Mouse (Mus musculus): ENCODE measurements around the gene Stk26. TPM values are rescaled to one million over a fixed set of nuclear protein-coding genes. Genes with fewer than 3 reads are reported as not detected.

Gene Stk26
- polyA plus RNA-seq, 1 experiment = 3.7 TPM

DNA sequence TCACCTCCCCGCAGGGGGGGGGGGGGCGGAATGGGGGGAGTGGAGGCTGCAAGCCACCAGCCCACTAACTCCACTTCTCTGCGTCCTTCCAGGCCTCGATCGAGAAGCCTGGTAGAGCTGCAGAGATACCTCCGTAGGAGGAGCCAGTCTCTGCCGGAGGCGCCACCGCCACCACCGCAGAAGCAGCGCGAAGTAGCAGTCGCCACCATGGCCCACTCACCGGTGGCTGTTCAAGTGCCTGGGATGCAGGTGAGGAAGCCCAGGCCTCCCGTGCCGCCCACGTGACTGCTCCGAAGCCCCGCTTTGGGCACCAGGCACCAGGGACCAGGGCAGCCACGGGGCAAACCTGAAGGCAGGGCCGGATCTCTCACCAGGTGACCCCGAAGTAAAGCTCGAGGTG is 740 bp downstream of the Stk26 start:
- TF ChIP-seq GATA1 (IDR thresholded peaks at IDR 0.05; ENCODE audit: borderline replicate concordance, low read length) = no peak
- TF ChIP-seq FLI1 (IDR thresholded peaks at IDR 0.05; ENCODE audit: low read length) = no peak

DNA sequence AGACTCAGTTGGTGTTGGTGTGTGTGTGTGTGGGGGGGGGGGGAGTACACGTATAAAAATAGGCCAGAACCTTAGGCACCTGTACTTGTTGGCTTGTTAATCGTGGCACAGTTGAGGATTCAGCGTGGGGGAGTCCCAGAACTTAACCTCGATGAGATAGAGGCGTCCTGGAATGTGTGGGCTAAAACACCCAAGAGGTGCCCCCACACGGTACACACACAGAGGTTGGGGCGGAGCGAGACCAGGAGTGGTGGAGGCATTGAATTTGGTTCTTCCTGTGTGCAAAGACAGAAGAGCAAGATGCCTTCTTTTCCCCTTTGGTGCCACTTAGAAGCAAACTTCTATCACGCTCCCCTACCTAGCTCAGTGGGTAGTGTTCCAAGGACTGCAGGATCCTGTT is 1.2 kb downstream of the Stk26 start:
- Histone ChIP-seq H3K4me3 (replicated peaks) (peak overlapping the region; percentile 94), H3K9me3 (no peaks in the 10 kb centered on the region), H3K27me3 (replicated peaks) (peaks cover 14% of the 10 kb centered on the region), H3K36me3 (replicated peaks; ENCODE audit: low read length) (no peaks in the 10 kb centered on the region), H3K4me1 (peaks cover 13% of the 10 kb centered on the region)
- TF ChIP-seq FLI1 (IDR thresholded peaks at IDR 0.05; ENCODE audit: low read length) = no peak
- TF ChIP-seq GATA1 (IDR thresholded peaks at IDR 0.05; ENCODE audit: borderline replicate concordance, low read length) = no peak

More for the DNA sequence above, 740 bp downstream of the Stk26 start:
- Histone ChIP-seq H3K4me1 (peaks cover 13% of the 10 kb centered on the region), H3K4me3 (replicated peaks) (peak overlapping the region; percentile 94), H3K27me3 (replicated peaks) (peaks cover 14% of the 10 kb centered on the region), H3K36me3 (replicated peaks; ENCODE audit: low read length) (no peaks in the 10 kb centered on the region), H3K9me3 (no peaks in the 10 kb centered on the region)

DNA sequence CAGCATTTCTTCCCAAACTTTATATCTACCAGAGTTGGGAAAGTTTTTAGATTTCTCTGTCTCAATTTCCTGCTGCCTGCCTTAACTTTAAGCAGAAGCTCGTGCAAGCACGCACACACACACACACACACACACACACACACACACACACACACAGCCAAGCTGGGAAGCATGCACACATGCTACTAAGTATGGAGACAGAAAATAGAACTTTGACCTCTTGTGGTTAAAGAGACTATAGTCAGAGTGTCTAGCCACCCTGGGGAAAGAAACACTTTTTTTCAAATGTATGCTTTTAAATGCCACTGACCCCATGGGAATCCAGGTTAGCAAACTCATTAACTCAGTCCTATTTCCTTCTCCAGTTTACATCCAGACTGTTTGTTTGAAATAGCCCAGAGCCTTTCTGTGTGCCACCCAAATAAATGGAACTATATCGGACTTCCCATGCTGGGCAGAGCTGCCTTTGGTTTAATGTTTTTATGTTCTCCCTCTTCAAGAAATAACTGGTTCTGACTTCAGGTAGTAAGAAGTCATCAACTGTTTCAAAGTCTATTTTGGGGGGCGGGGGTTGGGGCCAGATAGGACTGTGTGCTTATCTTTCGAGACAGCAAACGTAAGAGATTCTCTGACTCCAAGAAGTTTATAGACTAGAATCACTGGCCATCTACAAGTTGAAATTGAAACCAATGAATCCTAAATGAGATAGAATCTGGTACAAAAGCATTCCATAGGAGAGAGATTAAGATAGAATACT is 9.8 kb downstream of the Stk26 start:
- H3K9me3 ChIP-seq = no peaks in the 10 kb centered on the region
- H3K4me1 ChIP-seq = peaks cover 4% of the 10 kb centered on the region; the same call in 1 of the 2 replicates
- no peaks in the 10 kb centered on the region for H3K27me3 ChIP-seq (replicated peaks)
- no peaks in the 10 kb centered on the region for H3K36me3 ChIP-seq (replicated peaks; ENCODE audit: low read length)
- TF ChIP-seq FLI1 (IDR thresholded peaks at IDR 0.05; ENCODE audit: low read length) = no peak
- TF ChIP-seq GATA1 (IDR thresholded peaks at IDR 0.05; ENCODE audit: borderline replicate concordance, low read length) = no peak
- H3K4me3 ChIP-seq (replicated peaks) = no peak overlapping the region

DNA sequence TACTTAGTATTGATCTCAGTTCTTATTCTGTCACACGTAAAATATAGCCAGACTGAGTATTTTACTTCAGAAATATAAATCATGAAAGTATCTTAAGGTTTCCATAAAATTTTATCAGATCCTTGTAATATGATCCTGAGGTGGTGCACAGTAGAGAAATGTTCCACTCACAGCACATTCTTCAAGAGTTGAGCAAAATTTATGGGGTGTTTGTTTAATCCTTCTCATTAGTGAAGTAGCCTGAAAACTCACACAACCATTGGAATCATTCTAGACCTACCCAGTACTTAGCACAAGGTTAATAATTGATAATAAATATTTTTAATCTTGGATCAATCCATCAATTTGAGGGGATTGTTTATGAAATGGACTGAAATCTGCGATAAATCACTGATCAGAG is 22.9 kb downstream of the Stk26 start:
- Histone ChIP-seq H3K9me3 (no peaks in the 10 kb centered on the region), H3K27me3 (replicated peaks) (peaks cover 6% of the 10 kb centered on the region), H3K36me3 (replicated peaks; ENCODE audit: low read length) (no peaks in the 10 kb centered on the region), H3K4me1 (no peaks in the 10 kb centered on the region), H3K4me3 (replicated peaks) (no peak overlapping the region)
- no peak for TF ChIP-seq GATA1 (IDR thresholded peaks at IDR 0.05; ENCODE audit: borderline replicate concordance, low read length)
- no peak for TF ChIP-seq FLI1 (IDR thresholded peaks at IDR 0.05; ENCODE audit: low read length)

DNA sequence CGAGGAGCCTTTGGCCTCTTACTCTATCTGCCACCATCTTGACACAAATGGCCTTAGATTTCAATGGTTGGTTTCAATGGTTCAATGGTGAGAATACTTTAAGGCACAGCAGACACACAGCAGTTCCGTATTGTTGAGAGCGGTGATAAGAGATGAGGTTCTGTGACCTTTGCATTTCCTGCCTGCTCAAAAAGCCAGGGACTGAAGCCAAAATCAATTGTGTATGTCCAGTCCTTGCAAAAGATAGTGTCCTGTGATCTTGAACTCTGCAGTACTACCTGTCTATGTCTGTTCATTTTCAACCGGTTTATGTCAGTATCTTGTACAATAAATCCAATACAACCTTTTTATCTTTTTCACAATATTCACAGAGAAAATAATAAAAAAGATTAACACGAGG is 23.9 kb downstream of the Stk26 start:
- TF ChIP-seq FLI1 (IDR thresholded peaks at IDR 0.05; ENCODE audit: low read length) (no peak), GATA1 (IDR thresholded peaks at IDR 0.05; ENCODE audit: borderline replicate concordance, low read length) (no peak)
- Histone ChIP-seq H3K4me3 (replicated peaks) (no peak overlapping the region), H3K27me3 (replicated peaks) (peaks cover 6% of the 10 kb centered on the region), H3K36me3 (replicated peaks; ENCODE audit: low read length) (no peaks in the 10 kb centered on the region), H3K4me1 (no peaks in the 10 kb centered on the region), H3K9me3 (no peaks in the 10 kb centered on the region)

DNA sequence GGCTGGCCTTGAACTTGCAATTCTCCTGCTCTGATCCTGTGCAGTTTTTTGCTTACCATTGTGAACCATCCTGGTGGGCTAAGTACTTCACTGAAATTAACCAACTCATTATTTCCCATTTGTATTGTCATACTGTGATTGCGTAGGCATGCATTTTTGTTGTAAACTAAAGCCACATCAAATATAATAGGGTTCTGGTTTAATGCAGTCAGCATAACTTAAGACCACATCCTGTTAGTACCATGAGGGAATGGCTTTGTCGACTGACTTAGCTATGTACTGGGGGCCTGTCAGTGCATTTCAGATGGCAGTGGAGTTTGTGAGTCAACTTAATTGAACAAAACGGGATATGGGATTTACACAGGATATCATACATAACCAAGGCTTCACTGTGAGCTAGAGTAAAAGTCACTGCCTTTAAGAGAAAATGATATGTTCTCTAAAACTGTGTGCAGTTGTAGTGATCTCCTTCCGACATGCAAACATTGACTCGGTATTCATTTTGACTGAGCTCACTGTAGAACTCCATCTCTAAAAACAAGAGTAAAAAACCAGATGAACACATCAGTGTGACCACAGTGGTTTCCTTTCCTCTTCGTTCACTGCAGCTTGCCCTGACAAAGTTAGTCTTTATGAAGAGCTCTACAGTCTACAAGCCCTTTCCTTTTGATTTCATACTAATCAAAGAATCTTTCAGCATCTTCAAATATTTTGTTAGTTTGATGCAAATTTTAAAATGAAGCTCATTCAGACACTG is 33.6 kb downstream of the Stk26 start:
- Histone ChIP-seq H3K27me3 (replicated peaks) (peaks cover 6% of the 10 kb centered on the region), H3K4me3 (replicated peaks) (peak overlapping the region; percentile 42), H3K4me1 (peaks cover 5% of the 10 kb centered on the region; the same call in 1 of the 2 replicates), H3K9me3 (no peaks in the 10 kb centered on the region), H3K36me3 (replicated peaks; ENCODE audit: low read length) (peaks cover 7% of the 10 kb centered on the region)
- TF ChIP-seq GATA1 (IDR thresholded peaks at IDR 0.05; ENCODE audit: borderline replicate concordance, low read length) (no peak), FLI1 (IDR thresholded peaks at IDR 0.05; ENCODE audit: low read length) (no peak)

DNA sequence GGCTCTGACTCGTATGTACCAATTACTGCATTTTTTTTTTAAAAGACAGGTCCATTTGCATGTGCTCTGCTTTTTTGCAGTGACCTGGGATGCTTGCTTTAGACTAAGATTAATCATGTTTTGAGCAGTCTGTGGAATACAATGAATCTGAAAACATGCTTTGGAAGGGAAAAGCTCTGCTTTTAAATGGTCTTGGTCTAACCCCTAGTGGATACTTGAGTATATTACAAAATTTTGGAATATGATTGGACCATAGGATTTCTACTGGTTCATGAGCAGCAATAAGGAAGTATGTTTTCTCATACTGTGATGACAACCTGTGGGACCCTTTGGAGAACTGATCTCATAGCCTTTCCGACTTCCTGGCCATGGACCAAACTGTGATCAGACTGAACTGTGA is 47.2 kb downstream of the Stk26 start:
- Histone ChIP-seq H3K27me3 (replicated peaks) (peaks cover 2% of the 10 kb centered on the region), H3K9me3 (no peaks in the 10 kb centered on the region), H3K4me3 (replicated peaks) (no peak overlapping the region), H3K36me3 (replicated peaks; ENCODE audit: low read length) (peaks cover 32% of the 10 kb centered on the region), H3K4me1 (no peaks in the 10 kb centered on the region)
- TF ChIP-seq GATA1 (IDR thresholded peaks at IDR 0.05; ENCODE audit: borderline replicate concordance, low read length) (no peak), FLI1 (IDR thresholded peaks at IDR 0.05; ENCODE audit: low read length) (no peak)

DNA sequence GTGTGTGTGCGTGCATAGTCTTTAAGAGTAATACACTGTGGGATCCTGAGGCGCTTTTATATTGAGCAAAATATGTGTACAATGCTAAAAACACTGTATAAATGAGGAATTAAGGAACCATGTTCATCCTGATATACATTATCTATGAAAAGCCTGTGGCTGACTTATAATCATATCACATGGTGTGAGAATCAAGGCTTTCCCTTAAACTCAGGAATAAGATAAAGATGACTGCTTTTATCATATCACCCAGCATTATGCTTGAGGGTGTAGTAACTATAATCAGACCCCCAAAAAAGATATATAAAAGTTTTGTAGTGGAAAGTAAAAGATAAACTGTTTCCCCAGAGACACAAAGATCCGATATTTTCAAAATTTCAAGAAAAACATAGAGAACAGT is 62.6 kb downstream of the Stk26 start:
- TF ChIP-seq GATA1 (IDR thresholded peaks at IDR 0.05; ENCODE audit: borderline replicate concordance, low read length) = no peak
- TF ChIP-seq FLI1 (IDR thresholded peaks at IDR 0.05; ENCODE audit: low read length) = no peak
- no peaks in the 10 kb centered on the region for H3K36me3 ChIP-seq (replicated peaks; ENCODE audit: low read length)
- peaks cover 21% of the 10 kb centered on the region for H3K27me3 ChIP-seq (replicated peaks)
- H3K4me1 ChIP-seq = no peaks in the 10 kb centered on the region
- no peak overlapping the region for H3K4me3 ChIP-seq (replicated peaks)
- H3K9me3 ChIP-seq = 0 out of 2 replicates have a peak, but pooled peaks cover 2% of the 10 kb centered on the region

DNA sequence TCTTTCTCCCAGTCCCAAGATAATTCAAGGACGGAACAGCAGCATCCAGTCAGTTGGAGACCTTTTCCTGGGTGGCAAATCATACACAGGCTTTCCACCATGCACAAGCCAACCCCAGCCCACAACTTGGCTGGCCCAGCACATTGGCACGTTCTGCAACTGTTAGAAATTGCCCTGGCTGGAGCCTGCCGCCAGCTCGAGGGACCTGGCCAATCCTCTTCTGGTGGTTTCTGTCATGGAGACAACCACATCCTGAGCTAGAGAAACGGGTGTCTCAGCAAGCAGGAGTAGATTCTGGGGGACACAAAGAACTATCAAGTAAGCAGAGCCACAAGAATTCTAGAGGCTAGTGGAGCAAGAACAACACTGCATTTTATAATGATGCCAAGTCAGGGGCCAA is 69.1 kb downstream of the Stk26 start:
- 0 out of 2 replicates have a peak, but pooled peaks cover 2% of the 10 kb centered on the region for H3K9me3 ChIP-seq
- H3K4me3 ChIP-seq (replicated peaks) = no peak overlapping the region
- no peak for TF ChIP-seq FLI1 (IDR thresholded peaks at IDR 0.05; ENCODE audit: low read length)
- TF ChIP-seq GATA1 (IDR thresholded peaks at IDR 0.05; ENCODE audit: borderline replicate concordance, low read length) = no peak
- peaks cover 25% of the 10 kb centered on the region for H3K27me3 ChIP-seq (replicated peaks)
- no peaks in the 10 kb centered on the region for H3K4me1 ChIP-seq
- H3K36me3 ChIP-seq (replicated peaks; ENCODE audit: low read length) = no peaks in the 10 kb centered on the region

DNA sequence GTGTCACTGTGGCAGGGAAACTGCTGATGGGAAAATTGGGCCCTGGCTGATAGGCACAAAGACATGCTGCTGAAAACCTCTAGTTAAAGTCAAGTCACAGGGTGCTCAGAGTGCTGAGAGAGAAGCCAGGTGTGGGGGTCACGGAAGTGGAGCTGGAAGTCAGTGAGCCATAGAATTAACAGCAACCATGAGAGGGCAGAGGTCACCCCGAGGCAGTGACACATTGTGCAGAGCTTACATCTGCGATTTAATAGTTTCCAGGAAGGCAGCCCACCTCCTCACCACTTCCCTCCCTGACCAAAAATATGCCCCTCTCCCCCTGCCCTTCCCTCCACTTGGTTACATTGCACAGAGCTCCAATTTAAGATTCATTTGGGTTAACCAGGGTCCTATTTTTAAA is 76.5 kb downstream of the Stk26 start:
- Histone ChIP-seq H3K4me3 (replicated peaks) (no peak overlapping the region), H3K9me3 (no peaks in the 10 kb centered on the region), H3K27me3 (replicated peaks) (peaks cover 23% of the 10 kb centered on the region), H3K36me3 (replicated peaks; ENCODE audit: low read length) (no peaks in the 10 kb centered on the region), H3K4me1 (no peaks in the 10 kb centered on the region)
- TF ChIP-seq FLI1 (IDR thresholded peaks at IDR 0.05; ENCODE audit: low read length) (no peak), GATA1 (IDR thresholded peaks at IDR 0.05; ENCODE audit: borderline replicate concordance, low read length) (no peak)

Measured in megakaryocyte, embryonic 14.5 days (primary cell).